Mouse (Mus musculus) right cerebral cortex, postnatal 25 days (tissue): ENCODE measurements around the gene Kitl.

Experiments
- DNase-seq: peaks from one replicate; pipeline ENCODE4 v3.0.0; 2022

Gene Kitl

DNA sequence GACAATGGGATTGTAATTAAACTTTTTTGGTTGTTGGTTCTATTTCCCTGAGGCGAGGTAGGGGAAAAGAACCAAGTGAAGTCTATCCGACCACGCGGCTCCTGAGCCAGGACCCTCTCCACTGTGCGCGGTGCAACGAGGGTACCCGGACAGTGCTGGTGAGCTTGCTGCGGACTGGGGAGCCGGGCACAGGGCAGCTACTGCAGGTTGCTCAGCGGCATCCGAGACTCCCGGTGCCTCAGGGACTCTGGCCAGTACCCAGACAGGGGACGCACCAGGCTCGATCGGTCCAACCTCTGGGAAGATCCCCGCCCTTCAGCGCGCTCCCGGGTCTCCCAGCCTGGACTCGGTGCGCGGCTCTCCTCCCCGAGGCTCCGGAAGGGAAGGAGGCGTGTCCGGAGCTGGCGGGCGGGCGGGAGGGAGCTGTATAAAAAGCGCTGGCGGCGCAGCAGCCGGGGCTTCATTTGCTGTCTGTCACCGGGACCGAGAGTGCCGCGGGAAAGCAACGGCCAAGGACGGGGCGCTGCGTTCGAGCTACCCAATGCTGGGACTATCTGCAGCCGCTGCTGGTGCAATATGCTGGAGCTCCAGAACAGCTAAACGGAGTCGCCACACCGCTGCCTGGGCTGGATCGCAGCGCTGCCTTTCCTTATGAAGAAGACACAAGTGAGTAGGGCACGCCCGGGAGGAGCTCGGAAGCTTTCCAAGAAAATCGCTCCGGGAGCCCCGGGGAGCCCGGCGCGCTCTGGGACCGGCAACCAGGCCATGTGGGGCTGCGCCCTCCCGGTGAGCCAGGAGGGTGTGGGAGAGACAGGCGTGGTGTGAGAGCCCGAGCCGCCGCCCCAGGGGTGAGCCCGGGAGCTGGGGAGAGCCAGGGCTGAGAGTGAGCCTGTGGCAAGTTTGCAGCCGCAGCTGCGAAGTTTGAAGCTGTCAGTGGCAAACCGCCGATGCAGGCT is at the start of gene Kitl:
Gene Kitl, plus strand, starts transcription at position 261 of the 956 bp plus-strand sequence.
- DNase-seq: peak; percentile 72

DNA sequence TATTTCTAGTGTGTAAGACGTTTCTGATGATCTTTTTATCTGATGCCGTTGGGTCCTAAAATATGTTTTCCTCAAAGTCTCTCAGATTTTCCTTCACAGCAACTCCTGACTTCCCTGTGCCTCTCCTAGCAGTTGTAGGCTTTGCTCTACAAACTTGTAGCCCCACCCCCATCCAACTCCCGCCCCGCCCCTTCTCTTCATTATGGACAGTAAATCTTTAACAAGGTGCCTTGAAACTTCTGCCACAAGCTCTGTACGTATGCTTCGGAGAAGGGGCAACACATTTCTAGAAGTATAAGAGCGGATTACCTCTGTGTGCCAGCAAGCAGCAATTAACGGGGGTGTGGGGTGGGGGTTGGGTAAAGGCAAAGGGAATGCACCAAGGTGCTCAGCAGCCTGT is 42.6 kb upstream of the Kitl start:
- DNase-seq: no peak

DNA sequence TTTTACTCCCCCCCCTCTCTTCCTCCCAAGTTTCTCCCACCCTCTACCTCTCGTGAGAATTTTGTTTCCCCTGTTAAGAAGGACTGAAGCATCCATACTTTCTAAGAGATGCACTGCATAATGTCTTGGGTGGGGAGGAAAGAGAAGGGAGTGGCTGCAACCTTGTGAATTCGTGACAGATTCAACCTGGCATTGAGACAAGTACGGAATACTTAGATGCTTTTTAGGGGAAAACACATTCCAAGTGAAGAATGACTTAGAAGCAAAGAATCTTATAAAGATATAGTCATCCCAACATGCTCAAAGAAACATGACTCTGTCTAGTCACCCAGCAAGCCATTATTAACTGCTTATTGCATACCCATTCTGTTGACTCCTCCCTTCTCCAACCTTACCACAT is 35.3 kb upstream of the Kitl start:
- no peak for DNase-seq

DNA sequence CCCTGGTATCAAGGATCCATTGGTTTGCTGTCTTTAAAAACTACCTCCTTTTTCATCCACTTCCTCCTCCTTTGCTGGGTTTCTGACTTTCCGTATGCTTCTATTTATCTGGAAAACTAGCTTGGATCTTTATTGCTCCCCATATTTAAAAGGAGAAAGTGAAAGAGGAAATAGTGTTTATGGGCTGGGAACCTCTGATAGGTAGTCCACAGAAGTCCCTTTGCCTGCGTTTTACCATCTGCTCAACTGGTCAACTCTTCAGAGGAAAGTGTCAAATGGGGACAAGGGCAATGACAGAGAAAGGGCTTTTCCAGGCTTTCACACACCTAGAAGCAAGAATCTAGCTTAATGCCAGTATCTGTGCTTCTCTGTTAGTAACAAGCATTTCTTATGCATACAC is 34.5 kb upstream of the Kitl start:
- DNase-seq: no peak

DNA sequence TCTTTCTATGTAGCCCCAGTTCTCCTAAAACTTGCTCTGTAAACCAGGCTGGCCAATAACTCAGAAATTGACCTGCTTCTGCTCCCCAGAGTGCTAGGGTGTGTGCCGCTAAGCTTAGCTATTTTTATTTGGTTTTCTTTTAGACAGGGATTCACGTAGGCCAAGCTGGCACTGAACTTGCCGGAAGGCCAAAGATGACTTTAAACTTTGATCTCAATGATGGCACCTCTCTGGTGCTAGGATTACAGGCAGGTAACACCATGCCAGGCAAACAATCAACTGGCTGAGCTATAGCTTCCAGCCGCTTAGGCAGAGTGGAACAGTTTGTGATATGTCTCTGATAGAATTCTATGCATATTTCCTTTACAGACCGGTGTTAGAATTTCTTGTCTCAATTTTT is 33.5 kb upstream of the Kitl start:
- DNase-seq: no peak

DNA sequence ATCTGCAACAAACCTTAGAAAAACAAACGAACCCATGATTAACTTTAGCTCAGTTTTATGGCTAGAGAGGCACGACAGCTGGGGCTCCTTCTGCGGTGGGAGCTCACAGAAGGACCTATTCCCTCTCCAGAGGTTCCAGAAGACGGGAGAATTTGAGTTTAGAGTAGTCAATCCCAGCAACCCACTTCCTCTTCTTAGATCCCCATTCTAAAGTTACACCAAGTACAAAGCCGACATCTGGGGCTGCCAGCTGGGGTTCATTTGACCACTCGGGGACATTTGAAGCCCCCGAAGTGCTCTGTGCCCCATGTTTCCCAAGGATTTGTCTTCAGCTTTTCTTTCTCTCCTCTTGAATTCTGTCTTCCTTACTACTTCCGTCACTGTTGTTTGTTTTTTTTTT is 28.7 kb upstream of the Kitl start:
- no peak for DNase-seq

DNA sequence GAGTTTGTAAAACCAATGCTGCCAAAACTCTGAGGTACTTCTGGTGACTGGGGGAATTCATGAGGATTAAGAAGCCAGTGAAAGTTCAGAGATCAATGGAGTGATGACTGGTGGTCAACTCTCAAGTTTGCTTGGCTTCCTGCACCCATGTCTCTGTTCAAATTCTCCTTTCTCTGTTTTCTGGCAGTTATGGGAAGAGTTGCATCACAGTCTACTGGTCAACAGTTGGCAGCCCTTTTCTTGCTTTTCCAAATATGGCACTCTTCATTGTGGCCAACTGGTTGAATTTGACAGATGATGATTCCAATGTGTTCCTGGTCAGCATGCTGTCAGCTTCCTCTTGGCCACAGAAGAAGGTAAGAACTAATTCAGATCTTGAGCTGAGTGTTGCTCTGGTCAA is 25.7 kb upstream of the Kitl start:
- DNase-seq: no peak

DNA sequence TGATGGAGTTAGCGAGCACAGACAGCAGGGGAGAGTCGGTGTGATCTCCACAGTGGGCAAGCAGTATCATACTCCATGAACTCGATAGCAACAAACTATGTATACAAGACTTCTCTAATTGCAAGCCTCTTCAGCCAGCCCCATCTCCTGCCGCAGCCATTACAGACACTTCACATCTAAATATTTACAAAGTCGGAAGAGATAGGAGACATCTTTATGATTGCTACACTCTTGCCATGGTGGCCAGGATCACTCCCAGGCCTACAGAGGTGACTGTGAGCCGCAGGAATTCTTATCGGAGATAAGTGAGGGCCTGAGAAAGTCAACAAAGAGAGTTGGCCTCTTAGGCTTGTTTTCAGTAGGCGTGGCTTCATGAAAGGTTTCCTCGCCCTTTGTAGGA is 23.3 kb upstream of the Kitl start:
- DNase-seq: no peak

DNA sequence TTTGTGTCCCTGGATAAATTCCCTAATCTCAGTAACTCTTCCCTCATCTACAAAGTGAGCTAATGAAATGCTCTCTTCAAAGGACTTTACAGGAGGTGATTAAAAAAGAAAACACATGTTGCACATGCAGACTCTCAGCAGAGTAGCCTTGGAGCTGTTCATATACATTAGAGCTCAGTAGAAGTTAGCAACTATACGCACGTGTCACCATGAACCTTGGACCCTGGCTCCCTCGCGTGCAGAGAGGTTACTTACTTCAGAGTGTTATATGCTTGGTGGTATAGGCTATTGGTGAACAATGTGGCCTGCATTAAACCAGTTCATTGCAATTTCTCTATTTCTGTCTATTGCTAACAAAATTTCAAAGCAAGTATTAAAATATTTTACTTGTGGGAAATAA is 14.0 kb upstream of the Kitl start:
- no peak for DNase-seq

DNA sequence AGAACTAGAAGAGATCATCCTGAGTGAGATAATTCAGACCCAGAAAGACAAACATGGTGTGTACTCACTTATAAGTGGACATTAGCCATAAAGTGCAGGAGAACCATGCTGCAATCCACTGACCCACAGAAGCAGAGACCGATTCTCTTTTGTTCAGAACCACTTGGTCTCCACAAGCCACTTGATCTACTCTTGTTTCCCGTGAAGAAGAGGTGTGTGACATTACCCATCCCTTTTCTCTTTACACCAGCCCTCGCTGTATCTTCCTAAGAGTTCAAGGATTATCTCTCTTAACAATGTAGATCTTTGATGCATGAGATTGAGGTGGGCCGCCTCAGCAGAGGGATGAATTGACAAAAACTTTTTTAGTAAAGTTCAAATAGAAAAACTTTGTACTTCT is 11.6 kb upstream of the Kitl start:
- DNase-seq: no peak

DNA sequence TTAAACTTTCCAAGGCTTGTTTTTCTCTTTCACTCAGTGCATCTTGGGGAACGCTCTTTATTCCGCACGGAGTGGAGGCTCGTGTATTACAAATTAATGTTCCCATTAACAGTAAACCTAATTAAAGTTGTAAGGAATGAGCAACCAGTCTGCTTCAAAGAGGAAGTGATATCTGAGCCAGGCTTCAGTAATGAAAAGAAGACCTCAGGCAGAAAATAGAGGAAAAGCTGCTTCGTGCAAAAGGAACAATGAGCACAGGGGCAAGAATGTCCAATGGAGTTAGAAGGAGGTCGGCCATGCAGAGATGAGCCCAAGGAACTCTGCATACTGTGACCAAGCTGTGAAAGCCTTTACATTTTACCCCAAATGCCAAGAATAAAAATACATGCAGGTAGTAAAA is 5.7 kb upstream of the Kitl start:
- no peak for DNase-seq

DNA sequence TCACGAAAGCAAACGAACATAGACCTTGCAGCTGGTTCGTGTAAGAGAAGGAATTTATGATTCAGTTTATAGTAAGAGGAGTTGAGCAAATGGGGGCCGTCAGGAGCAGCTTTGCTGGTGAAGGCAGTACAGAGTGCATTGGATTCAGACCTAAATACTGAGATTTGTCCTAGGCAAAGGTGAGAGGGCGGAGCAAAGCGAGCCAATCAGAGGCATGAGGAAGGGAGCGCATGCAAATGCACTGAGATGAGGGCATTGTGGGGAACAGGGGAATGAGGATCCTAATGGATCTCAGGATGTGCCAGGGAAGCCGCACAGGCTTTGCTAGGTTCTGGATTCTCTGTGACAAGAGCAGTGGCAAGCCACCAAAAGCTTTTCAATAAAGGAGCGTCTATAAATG is 5.1 kb upstream of the Kitl start:
- DNase-seq: no peak

DNA sequence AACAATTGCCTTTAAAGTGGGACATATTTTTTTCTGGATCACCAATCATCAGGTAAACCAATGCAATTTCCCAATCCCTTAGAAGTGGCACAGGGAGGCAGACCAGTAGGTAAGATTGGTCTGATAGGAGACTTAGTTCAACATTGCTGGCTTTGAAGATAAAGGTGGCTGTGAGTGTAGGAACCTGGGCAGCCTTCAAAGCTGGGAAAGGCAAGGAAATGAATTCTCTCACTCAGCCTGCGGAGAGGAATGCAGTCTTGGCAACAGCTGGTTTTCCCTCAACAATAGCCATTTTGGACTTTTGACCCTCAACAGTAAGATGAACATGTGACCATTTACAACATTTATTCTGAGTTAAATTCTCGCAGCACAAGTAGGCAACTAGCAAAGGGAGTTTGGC is 1.3 kb upstream of the Kitl start:
- no peak for DNase-seq

DNA sequence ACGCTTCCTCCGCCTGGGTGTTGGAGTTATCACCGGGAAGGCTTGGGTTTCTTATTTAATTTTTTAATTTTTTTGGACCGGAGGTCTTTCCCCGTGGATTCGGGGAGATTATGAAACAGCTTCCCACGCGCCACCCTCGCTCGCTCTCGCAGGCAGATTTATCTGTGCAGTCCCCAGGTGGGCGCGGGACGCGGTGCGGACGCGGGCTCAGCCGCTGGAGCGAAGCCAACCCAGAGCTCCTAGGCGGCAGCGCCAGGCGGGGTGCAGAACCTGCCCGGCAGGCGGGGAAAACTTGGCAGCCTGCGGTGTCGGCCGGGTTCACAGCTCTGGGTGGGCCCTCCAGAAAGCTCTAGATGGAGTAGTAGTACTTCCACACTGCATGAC is 888 bp downstream of the Kitl start:
- DNase-seq: peak; percentile 83

DNA sequence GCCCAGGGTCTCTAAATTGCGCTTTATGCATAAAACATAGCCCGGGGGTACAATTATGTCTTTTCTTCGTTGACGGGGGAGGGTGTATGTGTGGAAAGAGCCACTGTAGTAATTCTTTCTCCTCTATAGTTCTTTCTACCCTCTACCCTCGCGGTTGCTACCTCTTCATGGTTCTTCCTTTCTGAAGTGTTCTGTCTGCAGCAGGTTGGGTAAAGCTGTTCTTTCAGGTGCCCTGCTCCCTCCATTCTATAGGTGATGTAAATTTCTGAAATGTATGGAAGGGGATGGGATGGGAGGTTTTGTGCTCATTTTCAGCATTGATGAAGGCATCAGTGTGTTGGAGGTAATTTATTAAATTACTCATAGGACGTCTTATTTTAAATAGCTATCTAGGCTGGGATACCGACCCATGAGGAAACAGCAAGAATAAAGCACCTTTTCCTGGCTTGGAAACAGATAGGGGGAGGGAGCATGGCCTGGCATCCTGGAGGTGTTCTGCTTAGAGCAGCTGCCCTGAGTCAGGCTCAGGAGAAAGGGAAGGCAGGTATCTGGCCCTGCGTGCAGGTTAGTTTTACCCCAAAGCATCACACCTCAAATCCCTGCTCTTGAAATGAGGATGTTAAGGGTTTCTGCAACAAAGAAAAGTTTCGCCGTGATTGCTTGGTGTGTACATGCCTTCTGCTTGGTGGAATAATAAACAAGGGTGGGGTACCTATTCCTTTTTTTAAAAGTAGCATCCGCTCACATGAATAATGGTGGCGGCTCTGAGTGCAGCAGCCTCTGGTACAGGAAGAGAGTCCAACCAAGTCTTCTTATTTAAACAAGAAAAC is 1.7 kb downstream of the Kitl start:
- DNase-seq: no peak

DNA sequence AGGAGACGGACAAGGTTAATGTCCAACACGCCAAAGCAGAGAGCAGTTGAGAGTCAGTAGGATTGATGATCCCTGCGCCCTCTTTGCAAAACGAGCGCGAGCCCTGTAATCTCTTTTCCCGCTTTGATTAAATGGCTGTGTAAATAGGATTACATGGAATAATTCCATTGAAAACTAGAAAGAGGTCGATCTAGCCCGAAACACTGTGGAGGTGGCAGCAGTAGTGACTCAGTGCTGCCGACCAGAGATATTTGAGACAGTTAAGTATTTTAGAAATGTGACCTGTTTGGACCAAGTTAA is 2.3 kb downstream of the Kitl start:
- no peak for DNase-seq

DNA sequence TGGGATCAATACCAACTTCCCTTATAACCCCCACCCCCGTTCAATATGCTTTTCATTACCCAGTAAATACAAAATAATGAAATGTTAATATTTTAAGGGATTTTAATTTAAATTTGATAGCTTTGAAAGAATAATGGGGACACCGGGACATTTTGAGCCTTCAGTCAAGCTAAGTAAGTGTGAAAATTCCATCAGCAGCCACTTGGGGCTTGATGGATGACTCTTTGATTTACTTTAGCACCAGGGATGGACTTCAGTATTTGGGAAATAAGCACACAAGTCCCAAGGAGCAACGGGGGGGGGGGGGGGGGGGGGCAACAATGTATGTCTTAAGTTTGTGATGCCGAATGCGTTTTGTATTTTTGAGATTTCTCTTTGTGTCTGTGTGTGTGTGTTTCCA is 3.1 kb downstream of the Kitl start:
- DNase-seq: no peak

DNA sequence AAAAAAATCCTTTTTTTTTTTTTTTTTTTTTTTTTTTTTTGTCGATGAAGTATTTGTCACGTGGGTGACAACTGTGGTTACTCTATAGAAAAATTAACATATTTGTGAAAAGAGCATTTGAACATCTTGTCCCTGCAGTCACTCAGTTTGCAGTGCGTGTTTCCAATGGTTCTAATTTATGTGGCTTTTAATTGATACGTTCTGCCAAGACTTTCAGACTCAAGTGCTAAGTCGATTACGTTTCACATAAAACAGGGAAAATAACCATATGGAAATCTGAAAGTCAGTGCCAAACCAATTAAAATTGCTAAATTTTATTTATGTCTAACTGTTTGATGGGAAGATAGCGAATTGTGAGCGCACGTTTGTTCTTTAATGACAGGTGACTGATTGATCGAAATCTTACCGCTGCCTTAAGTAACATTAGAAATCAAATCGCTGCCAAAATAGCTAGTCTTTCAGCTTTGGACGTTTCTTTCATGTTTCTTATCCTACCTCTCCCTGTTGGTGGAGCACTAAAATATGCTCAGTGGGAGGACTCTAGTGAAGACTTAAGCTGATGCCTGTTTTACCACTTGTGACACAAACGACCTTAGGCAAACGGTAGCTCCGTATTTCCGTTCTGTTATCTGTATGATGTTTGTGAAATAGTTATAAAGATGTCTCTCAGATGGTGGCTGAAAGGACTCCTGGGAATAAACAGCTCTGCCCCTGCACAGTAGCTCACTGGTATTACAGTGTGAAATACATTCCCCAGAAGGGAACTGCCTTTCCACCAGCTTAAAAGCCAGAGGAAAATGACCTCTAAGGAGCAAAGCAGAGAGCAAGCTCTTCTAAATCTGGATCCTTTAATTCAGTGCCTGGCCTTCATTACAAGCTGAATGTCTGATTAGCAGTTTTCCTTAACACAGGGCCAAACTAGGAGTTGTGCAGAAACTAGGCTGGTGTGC is 4.1 kb downstream of the Kitl start:
- DNase-seq: no peak

DNA sequence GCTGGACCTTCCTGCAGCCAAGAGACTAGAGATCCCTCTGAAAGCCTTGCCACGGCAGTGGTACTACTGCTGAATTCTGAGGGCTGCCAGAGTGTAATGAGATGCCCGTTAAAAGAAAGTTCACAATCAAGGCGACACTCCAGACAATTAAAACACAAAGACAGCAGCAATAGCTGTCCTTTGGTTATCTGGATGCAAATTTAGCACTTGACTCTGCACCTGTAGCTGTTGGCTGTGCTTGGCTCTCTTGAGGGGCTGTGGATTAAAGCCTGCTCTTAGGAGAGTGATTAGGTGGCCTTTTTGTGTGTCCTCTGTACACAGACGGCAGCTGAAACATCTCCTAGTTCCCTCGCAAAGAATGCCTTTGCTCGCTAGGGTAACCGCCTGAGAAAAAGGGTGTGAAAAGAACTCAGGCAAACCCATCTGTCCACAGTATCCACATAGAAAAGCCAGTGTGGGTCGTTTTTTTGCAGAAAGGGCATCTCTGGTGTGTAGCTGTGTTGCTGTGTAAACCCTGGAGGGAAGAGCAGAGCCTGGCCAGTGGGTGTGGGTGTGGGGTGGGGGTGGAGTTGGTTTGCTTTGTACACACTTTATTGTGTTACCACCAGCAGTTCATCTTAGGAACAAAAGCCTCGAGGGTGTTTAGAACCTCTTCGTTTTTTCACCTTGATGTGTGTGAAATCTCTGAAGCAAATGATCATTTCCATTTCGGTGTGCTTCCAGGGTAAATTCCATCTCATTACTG is 6.8 kb downstream of the Kitl start:
- no peak for DNase-seq

DNA sequence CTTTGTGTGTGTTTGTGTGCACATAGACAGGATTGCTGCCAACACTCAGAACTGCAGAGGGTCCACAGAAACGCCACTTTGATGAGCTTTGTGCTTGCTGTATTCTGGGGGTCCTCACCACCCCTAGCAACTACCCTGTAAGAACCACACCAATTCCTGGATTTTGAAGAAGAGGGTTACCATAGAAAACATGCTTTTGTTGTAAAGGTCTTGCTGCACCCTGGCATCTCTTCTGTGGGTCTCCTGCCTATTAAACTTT is 7.3 kb downstream of the Kitl start:
- no peak for DNase-seq

DNA sequence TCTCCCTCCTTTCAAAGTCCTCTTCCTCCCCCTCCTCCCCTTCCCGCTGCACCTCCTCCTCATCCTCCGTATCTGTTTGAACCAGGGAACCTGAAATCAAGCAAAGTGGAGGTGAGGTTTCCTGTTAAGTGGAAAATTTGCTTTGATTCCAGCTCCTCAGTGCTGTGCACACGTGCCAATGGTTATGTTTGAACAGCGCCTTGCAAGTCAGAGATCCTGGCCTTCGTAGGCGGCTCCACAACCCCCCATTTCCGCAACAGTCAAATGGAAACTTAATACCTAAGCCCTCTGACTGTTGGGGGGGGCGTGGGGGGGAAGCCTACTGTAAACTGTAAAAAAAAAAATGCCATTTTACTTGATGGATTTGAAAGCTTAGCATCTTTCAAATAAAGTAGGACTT is 10.2 kb downstream of the Kitl start:
- no peak for DNase-seq

DNA sequence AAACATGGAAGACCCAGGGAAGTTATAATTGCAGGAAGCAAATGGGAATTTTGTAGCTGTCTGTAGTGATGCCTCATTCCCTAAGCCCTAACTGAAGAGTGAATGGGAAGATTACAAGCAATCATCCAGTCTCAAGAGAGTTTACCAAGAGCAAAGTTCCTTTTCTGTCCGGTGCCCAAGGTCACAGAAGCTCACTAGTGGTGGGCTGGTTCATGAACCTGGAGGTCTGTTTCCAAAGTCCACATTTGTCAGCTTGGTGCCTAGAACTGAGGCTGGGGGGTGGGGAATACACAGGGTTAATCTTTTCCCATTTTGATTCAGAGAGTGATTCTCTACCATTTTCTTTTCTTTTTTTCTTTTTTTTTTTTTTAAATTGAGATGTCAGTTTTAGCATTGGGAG is 11.3 kb downstream of the Kitl start:
- DNase-seq: no peak

DNA sequence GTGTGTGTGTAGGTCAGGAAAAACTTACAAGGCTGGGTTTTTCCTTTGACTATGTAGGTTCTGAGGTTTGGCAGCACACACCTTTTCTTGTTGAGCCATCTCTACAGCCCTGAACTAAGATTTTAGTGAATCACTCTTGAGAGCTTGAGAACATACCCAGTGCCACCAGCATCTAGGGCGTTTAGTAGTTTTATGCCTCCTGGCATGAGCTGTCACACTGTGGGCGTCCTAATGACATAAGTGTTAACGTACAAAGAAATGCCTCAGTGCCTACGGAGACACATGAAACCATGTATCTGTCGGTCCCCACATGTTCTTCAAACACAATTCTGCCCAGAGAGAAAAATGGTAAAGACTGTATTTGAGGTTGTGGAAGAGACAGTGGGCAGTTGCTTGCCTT is 15.0 kb downstream of the Kitl start:
- no peak for DNase-seq
